Mouse (Mus musculus) lung, postnatal 4 days (tissue): ENCODE measurements around the gene Col15a1.
A peak's percentile ranks its signal among the peaks of the same experiment; 100 is the strongest.

Experiments used
- DNase-seq, 2 experiments: peaks; one replicate each; pipeline ENCODE4 v3.0.0; 2021

Col15a1 gene

GRCm38 (mm10) chr4:47353416-47354111 is 145.6 kb downstream of the Col15a1 start:
- peak in 1 of 2 experiments; percentile 85 for DNase-seq

GRCm38 (mm10) chr4:47354304-47354703 is 146.3 kb downstream of the Col15a1 start:
- DNase-seq: no peak

- DNase-seq: no peak
Observed at GRCm38 (mm10) chr4:47362662-47363061, 154.7 kb downstream of the Col15a1 start.
